Mouse (Mus musculus): ENCODE measurements at regions not wholly inside any gene's neighbourhood (a gene's known extent, or its start where the extent isn't known, plus 50 kb on each side); places are given as distances from the start of the nearest gene placed in this dataset.

- ATAC-seq (ENCODE audit: low FRiP score), result no peak
- Histone ChIP-seq H3K36me3 (ENCODE audit: control insufficient read depth, insufficient read depth, low read length) (no peaks in the 10 kb centered on the region), H3K4me1 (replicated peaks; ENCODE audit: control insufficient read depth, insufficient read depth, low read length) (no peaks in the 10 kb centered on the region), H3K27ac (ENCODE audit: low read depth, low read length) (no peak overlapping the region), H3K4me3 (ENCODE audit: low read depth, low read length) (no peak overlapping the region), H3K4me2 (replicated peaks; ENCODE audit: low read depth, low read length) (no peak overlapping the region), H3K27me3 (ENCODE audit: control insufficient read depth, insufficient read depth, low read length) (no peaks in the 10 kb centered on the region), H3K9ac (ENCODE audit: low read depth, low read length) (no peak overlapping the region), H3K9me3 (ENCODE audit: control insufficient read depth, low read length) (no peaks in the 10 kb centered on the region)
- WGBS, result 85% methylated on average over 9 of the region's 9 CpGs
- no peak for DNase-seq (ENCODE audit: low spot score)
Observed at GRCm38 (mm10) chr1:35331602-35332339, 482.0 kb downstream of the Plekhb2 start.

GRCm38 (mm10) chr1:35332340-35332684 is 482.5 kb downstream of the Plekhb2 start:
- H3K9me3 ChIP-seq (ENCODE audit: control insufficient read depth, low read length), result no peaks in the 10 kb centered on the region
- 93% methylated on average over 2 of the region's 2 CpGs for WGBS

GRCm38 (mm10) chr1:35337647-35338046 is 487.9 kb downstream of the Plekhb2 start:
- H3K27me3 ChIP-seq (ENCODE audit: control insufficient read depth, insufficient read depth, low read length), result no peaks in the 10 kb centered on the region
- H3K4me3 ChIP-seq (ENCODE audit: low read depth, low read length), result no peak overlapping the region
- no peaks in the 10 kb centered on the region for H3K36me3 ChIP-seq (ENCODE audit: control insufficient read depth, insufficient read depth, low read length)
- ATAC-seq (ENCODE audit: low FRiP score) (no peak), DNase-seq (ENCODE audit: low spot score) (no peak)
- H3K9me3 ChIP-seq (ENCODE audit: control insufficient read depth, low read length), result no peaks in the 10 kb centered on the region
- no peak overlapping the region for H3K27ac ChIP-seq (ENCODE audit: low read depth, low read length)
- no peak overlapping the region for H3K4me2 ChIP-seq (replicated peaks; ENCODE audit: low read depth, low read length)
- no peaks in the 10 kb centered on the region for H3K4me1 ChIP-seq (replicated peaks; ENCODE audit: control insufficient read depth, insufficient read depth, low read length)
- no peak overlapping the region for H3K9ac ChIP-seq (ENCODE audit: low read depth, low read length)
- 86% methylated on average over 3 of the region's 3 CpGs for WGBS

More at GRCm38 (mm10) chr1:35332340-35332684, 482.5 kb downstream of the Plekhb2 start:
- no peak for DNase-seq (ENCODE audit: low spot score)
- no peak overlapping the region for H3K27ac ChIP-seq (ENCODE audit: low read depth, low read length)
- no peaks in the 10 kb centered on the region for H3K4me1 ChIP-seq (replicated peaks; ENCODE audit: control insufficient read depth, insufficient read depth, low read length)
- no peak overlapping the region for H3K4me2 ChIP-seq (replicated peaks; ENCODE audit: low read depth, low read length)
- H3K27me3 ChIP-seq (ENCODE audit: control insufficient read depth, insufficient read depth, low read length), result no peaks in the 10 kb centered on the region
- ATAC-seq (ENCODE audit: low FRiP score), result no peak
- H3K9ac ChIP-seq (ENCODE audit: low read depth, low read length), result no peak overlapping the region
- no peaks in the 10 kb centered on the region for H3K36me3 ChIP-seq (ENCODE audit: control insufficient read depth, insufficient read depth, low read length)
- no peak overlapping the region for H3K4me3 ChIP-seq (ENCODE audit: low read depth, low read length)

GRCm38 (mm10) chr1:35338184-35338583 is 488.4 kb downstream of the Plekhb2 start:
- no peaks in the 10 kb centered on the region for H3K27me3 ChIP-seq (ENCODE audit: control insufficient read depth, insufficient read depth, low read length)
- no peaks in the 10 kb centered on the region for H3K9me3 ChIP-seq (ENCODE audit: control insufficient read depth, low read length)
- H3K27ac ChIP-seq (ENCODE audit: low read depth, low read length), result no peak overlapping the region
- no peak overlapping the region for H3K9ac ChIP-seq (ENCODE audit: low read depth, low read length)
- ATAC-seq (ENCODE audit: low FRiP score), result no peak
- no peaks in the 10 kb centered on the region for H3K4me1 ChIP-seq (replicated peaks; ENCODE audit: control insufficient read depth, insufficient read depth, low read length)
- 85% methylated on average over 3 of the region's 3 CpGs for WGBS
- DNase-seq (ENCODE audit: low spot score), result no peak
- H3K4me2 ChIP-seq (replicated peaks; ENCODE audit: low read depth, low read length), result no peak overlapping the region
- H3K36me3 ChIP-seq (ENCODE audit: control insufficient read depth, insufficient read depth, low read length), result no peaks in the 10 kb centered on the region
- no peak overlapping the region for H3K4me3 ChIP-seq (ENCODE audit: low read depth, low read length)

GRCm38 (mm10) chr1:35344539-35344938 is 494.8 kb downstream of the Plekhb2 start:
- Histone ChIP-seq H3K9ac (ENCODE audit: low read depth, low read length) (no peak overlapping the region), H3K36me3 (ENCODE audit: control insufficient read depth, insufficient read depth, low read length) (no peaks in the 10 kb centered on the region), H3K4me1 (replicated peaks; ENCODE audit: control insufficient read depth, insufficient read depth, low read length) (no peaks in the 10 kb centered on the region), H3K27me3 (ENCODE audit: control insufficient read depth, insufficient read depth, low read length) (no peaks in the 10 kb centered on the region), H3K9me3 (ENCODE audit: control insufficient read depth, low read length) (no peaks in the 10 kb centered on the region), H3K4me2 (replicated peaks; ENCODE audit: low read depth, low read length) (no peak overlapping the region), H3K27ac (ENCODE audit: low read depth, low read length) (no peak overlapping the region), H3K4me3 (ENCODE audit: low read depth, low read length) (no peak overlapping the region)
- DNase-seq (ENCODE audit: low spot score) (no peak), ATAC-seq (ENCODE audit: low FRiP score) (no peak)
- 88% methylated on average over 1 of the region's 1 CpGs for WGBS

GRCm38 (mm10) chr1:35348294-35348693 is 498.5 kb downstream of the Plekhb2 start:
- H3K9ac ChIP-seq (ENCODE audit: low read depth, low read length), result no peak overlapping the region
- no peaks in the 10 kb centered on the region for H3K9me3 ChIP-seq (ENCODE audit: control insufficient read depth, low read length)
- no peak overlapping the region for H3K27ac ChIP-seq (ENCODE audit: low read depth, low read length)
- no peaks in the 10 kb centered on the region for H3K4me1 ChIP-seq (replicated peaks; ENCODE audit: control insufficient read depth, insufficient read depth, low read length)
- WGBS, result 72% methylated on average over 4 of the region's 4 CpGs
- DNase-seq (ENCODE audit: low spot score), result peak; percentile 1
- no peaks in the 10 kb centered on the region for H3K36me3 ChIP-seq (ENCODE audit: control insufficient read depth, insufficient read depth, low read length)
- no peak overlapping the region for H3K4me2 ChIP-seq (replicated peaks; ENCODE audit: low read depth, low read length)
- ATAC-seq (ENCODE audit: low FRiP score), result no peak
- H3K4me3 ChIP-seq (ENCODE audit: low read depth, low read length), result no peak overlapping the region
- H3K27me3 ChIP-seq (ENCODE audit: control insufficient read depth, insufficient read depth, low read length), result no peaks in the 10 kb centered on the region

- no peaks in the 10 kb centered on the region for H3K4me1 ChIP-seq (replicated peaks; ENCODE audit: control insufficient read depth, insufficient read depth, low read length)
- ATAC-seq (ENCODE audit: low FRiP score), result no peak
- WGBS, result 57% methylated on average over 5 of the region's 5 CpGs
- H3K36me3 ChIP-seq (ENCODE audit: control insufficient read depth, insufficient read depth, low read length), result no peaks in the 10 kb centered on the region
- no peak overlapping the region for H3K4me3 ChIP-seq (ENCODE audit: low read depth, low read length)
- H3K27me3 ChIP-seq (ENCODE audit: control insufficient read depth, insufficient read depth, low read length), result no peaks in the 10 kb centered on the region
- DNase-seq (ENCODE audit: low spot score), result no peak
- no peaks in the 10 kb centered on the region for H3K9me3 ChIP-seq (ENCODE audit: control insufficient read depth, low read length)
- H3K27ac ChIP-seq (ENCODE audit: low read depth, low read length), result no peak overlapping the region
- no peak overlapping the region for H3K9ac ChIP-seq (ENCODE audit: low read depth, low read length)
- no peak overlapping the region for H3K4me2 ChIP-seq (replicated peaks; ENCODE audit: low read depth, low read length)
Observed at GRCm38 (mm10) chr1:35358981-35359380, 509.2 kb downstream of the Plekhb2 start.

- no peak overlapping the region for H3K4me3 ChIP-seq (ENCODE audit: low read depth, low read length)
Observed at GRCm38 (mm10) chr1:35361465-35361864, 511.7 kb downstream of the Plekhb2 start.

GRCm38 (mm10) chr1:35362836-35363235 is 513.1 kb downstream of the Plekhb2 start:
- H3K9me3 ChIP-seq (ENCODE audit: control insufficient read depth, low read length), result no peaks in the 10 kb centered on the region
- 59% methylated on average over 3 of the region's 3 CpGs for WGBS
- H3K27me3 ChIP-seq (ENCODE audit: control insufficient read depth, insufficient read depth, low read length), result no peaks in the 10 kb centered on the region
- no peaks in the 10 kb centered on the region for H3K4me1 ChIP-seq (replicated peaks; ENCODE audit: control insufficient read depth, insufficient read depth, low read length)
- DNase-seq (ENCODE audit: low spot score) (no peak), ATAC-seq (ENCODE audit: low FRiP score) (no peak)
- no peak overlapping the region for H3K27ac ChIP-seq (ENCODE audit: low read depth, low read length)
- no peaks in the 10 kb centered on the region for H3K36me3 ChIP-seq (ENCODE audit: control insufficient read depth, insufficient read depth, low read length)
- H3K4me2 ChIP-seq (replicated peaks; ENCODE audit: low read depth, low read length), result no peak overlapping the region
- no peak overlapping the region for H3K4me3 ChIP-seq (ENCODE audit: low read depth, low read length)
- H3K9ac ChIP-seq (ENCODE audit: low read depth, low read length), result no peak overlapping the region

More at GRCm38 (mm10) chr1:35361465-35361864, 511.7 kb downstream of the Plekhb2 start:
- Histone ChIP-seq H3K27ac (ENCODE audit: low read depth, low read length) (no peak overlapping the region), H3K27me3 (ENCODE audit: control insufficient read depth, insufficient read depth, low read length) (no peaks in the 10 kb centered on the region), H3K36me3 (ENCODE audit: control insufficient read depth, insufficient read depth, low read length) (no peaks in the 10 kb centered on the region), H3K9me3 (ENCODE audit: control insufficient read depth, low read length) (no peaks in the 10 kb centered on the region), H3K9ac (ENCODE audit: low read depth, low read length) (no peak overlapping the region), H3K4me1 (replicated peaks; ENCODE audit: control insufficient read depth, insufficient read depth, low read length) (no peaks in the 10 kb centered on the region), H3K4me2 (replicated peaks; ENCODE audit: low read depth, low read length) (no peak overlapping the region)
- ATAC-seq (ENCODE audit: low FRiP score) (no peak), DNase-seq (ENCODE audit: low spot score) (no peak)
- WGBS, result 92% methylated on average over 3 of the region's 3 CpGs
